Mouse (Mus musculus) olfactory bulb, adult 2 months (tissue): ENCODE data around the gene Ip6k3.

ENCODE experiments used
- CTCF ChIP-seq: fragments of 200-500 bp; IDR thresholded peaks from 2 replicates; pipeline ENCODE4 v1.5.1; 2012; ENCODE audit warnings: low read depth, mild to moderate bottlenecking, low read length, moderate library complexity; ENCODE audit not compliant: insufficient read depth
- POLR2A ChIP-seq: fragments of 200-500 bp; IDR thresholded peaks from 2 replicates; pipeline ENCODE4 v1.6.1; 2012; ENCODE audit warnings: mild to moderate bottlenecking, low read depth, low read length, moderate library complexity; ENCODE audit not compliant: insufficient read depth

DNA sequence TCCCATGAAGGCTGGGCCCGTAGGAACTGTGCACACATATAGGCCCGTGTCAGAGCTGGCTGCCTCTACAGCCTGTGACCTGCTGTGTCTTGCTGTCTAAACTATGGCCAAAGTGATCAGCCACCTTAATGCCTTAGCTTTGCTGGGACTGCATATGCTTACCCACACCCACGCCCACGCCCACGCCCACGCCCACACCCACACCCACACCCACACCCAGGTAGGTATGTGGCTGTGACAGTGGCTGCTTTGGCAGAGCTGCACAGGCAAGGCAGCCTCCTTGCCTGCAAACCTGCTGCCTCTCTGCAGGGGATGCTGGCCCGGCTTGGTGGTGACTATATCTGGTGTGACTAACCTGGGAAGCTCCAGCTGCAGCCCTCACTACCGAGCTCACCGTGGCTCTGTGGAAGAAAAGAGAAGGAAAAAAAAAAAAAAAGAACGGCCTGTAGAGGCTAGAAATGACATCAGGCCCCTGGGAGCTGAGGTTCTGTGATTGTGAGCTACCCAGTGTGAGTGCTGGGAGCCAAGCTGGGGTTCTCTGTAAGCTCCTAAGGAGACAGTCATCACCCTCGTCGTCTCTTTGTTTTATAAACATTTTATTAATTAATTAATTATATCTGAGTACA, 16.2 kb upstream of the Ip6k3 start:
- TF ChIP-seq CTCF (no peak), POLR2A (no peak)
